Mouse (Mus musculus): Measurements from ENCODE around the gene Fam183b.

GRCm38 (mm10) chr11:58790646-58791045 is 11.1 kb downstream of the Fam183b start:
- TF ChIP-seq POLR2A (IDR thresholded peaks at IDR 0.05; ENCODE audit: low read depth, low read length) (no peak), CTCF (conservative IDR thresholded peaks at IDR 0.05; ENCODE audit: insufficient read depth, insufficient read length, low read depth, low read length) (no peak)
